Mouse (Mus musculus): ENCODE results near the gene Lama5.
"Not testable (repeated sequence)": the region's sequence is repeated elsewhere in the genome, so short reads cannot be mapped to it uniquely, and the experiment has no call there.

Gene Lama5

GRCm38 (mm10) chr2:180197323-180198037, 28.2 kb downstream of the Lama5 start:
- DNase-seq (ENCODE audit: extremely low spot score), result no peak

DNA sequence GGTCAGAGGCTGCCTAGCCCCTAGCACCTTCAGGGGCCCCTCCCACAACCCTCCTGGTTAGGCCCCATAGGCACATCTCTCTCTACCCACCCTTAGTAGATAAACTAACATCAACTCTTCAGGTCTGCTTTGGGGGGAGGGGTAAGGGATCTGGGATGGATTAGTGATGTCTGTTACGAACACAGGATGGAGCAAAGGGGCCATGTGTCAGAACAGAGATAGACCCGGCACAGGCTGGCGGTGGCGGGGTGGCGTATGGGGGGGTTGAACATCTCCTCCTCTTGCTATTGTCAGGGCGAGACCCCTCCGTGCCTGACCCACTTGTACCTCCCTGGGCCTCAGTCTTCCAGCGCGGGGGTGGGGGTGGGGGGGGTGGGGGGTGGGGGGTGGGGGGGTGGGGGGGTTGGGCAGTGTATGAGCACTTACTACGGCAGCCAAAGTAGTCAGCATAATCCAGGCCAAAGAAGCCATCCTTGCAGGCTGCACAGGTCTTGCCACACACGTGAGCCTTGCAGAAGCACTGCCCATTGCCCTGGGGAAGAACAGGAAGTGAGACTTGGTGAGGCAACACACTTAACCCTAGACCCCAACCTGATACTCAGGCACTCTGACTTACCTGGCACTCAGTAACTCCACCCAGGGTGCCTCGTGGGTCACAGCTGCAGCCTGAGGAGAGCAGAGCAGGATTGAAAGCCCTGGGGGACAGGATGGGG, 28.9 kb downstream of the Lama5 start:
- DNase-seq (ENCODE audit: extremely low spot score), result no peak

GRCm38 (mm10) chr2:180187362-180187761, 38.3 kb downstream of the Lama5 start:
- DNase-seq (ENCODE audit: extremely low spot score), result no peak

DNA sequence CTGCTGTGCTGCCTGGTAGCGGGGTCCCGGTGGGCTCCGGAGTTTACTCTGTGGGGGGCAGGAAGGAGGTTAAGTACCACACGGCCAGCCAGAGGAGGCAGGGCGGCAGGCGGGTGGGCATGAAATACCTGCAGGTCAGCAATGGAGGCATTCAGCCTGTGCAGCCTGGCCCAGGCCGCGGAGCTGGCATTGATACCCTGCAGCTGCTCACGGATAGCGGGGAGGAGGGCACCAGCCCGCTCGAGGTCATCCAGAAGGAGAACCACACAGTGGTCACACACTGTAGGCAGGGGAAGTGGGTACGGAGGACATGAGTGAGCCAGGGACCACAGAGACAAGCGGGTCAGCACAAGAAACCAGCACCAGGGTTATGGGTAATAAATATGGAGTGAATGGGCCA, 40.0 kb downstream of the Lama5 start:
- DNase-seq (ENCODE audit: extremely low spot score), result no peak

DNA sequence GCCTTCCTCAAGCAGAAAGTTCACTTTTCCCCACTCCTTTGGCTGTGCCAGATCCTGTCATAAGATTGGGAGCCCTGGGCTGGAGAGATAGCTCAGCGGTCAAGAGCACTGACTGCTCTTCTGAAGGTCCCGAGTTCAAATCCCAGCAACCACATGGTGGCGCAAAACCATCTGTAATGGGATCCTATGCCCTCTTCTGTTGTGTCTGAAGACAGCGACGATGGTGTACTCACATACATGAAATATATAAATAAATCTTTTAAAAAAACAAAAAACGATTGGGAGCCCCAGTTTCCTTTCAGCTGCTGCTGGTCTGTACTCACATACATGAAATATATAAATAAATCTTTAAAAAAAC, 40.9 kb downstream of the Lama5 start:
- DNase-seq (ENCODE audit: extremely low spot score), result no peak

GRCm38 (mm10) chr2:180184011-180184751, 41.5 kb downstream of the Lama5 start:
- no peak for DNase-seq (ENCODE audit: extremely low spot score)

- no peak for DNase-seq (ENCODE audit: extremely low spot score)
These were observed 44.1 kb downstream of the Lama5 start for GRCm38 (mm10) chr2:180181542-180181941.

- no peak for DNase-seq (ENCODE audit: extremely low spot score)
These were observed 49.9 kb downstream of the Lama5 start for GRCm38 (mm10) chr2:180175725-180176124.

DNA sequence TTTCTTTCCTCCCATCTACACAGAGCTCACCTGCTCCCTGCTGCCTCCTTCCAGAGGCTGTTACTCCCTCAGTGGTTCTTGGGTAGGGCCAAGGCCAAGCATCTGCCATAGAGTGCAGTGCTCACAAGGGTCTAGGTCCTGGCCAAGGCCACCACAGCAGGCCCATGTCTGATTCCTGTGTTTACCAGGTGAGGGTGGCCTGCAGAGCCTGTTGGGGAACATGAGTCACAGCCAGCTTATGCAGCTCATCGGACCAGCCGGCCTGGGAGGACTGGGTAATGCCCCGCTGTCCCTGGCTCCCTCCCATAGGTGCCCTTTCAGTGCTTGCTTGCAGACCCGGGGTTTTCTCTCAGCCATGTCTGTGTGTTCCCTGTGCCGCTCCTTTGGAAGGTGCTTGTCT, 51.5 kb downstream of the Lama5 start:
- DNase-seq (ENCODE audit: extremely low spot score), result no peak

- DNase-seq (ENCODE audit: extremely low spot score), result not testable (repeated sequence)
These were observed 51.9 kb downstream of the Lama5 start for GRCm38 (mm10) chr2:180173711-180174110.

DNA sequence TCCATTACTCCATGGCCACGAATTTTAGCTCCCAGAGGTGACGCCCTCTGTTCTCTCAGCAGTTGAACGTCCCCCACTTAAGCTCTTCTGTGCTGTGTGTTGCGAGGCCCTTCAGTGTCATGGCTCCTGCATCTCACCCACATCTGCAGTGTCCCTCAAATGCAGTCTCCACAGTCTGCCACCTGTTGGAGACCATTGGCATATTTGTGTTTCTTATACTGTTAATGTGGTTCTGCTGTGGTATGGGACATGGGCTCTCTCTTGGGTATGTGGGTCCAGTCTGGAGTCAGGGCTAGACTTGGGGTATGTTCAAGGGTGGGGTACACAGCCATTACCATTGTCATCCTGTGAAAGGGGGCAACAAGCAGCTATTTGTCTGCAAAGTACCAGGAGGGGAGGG, 52.5 kb downstream of the Lama5 start:
- no peak for DNase-seq (ENCODE audit: extremely low spot score)

- no peak for DNase-seq (ENCODE audit: extremely low spot score)
These were observed 53.5 kb downstream of the Lama5 start for GRCm38 (mm10) chr2:180172152-180172551.

DNA sequence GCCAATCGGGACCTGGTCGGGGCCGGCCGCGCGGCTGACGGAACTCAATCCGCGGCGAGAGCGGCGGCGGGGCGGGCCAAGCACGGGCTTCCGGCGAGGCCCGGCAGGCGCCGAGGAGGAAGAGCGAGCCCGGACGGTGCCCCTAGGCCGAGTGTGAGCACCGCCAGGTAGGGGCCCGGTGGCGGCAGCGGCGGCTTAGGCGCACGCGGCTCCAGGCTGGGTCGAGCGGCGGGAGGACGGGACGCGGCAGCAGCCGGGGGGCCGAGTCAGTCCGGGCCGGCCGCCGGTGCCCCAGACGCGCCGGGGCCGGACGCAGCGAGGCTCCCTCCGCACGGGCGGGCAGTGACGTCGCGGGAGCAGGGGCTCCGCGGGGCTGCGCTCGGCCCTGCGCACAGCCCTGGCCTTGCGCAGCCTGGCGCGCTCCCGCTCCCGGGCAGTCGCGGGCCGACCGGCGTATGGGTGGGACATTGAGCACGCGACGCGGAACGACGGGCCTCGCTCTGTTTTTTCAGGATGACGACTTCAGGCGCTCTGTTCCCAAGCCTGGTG, 54.1 kb downstream of the Lama5 start:
- no peak for DNase-seq (ENCODE audit: extremely low spot score)

DNA sequence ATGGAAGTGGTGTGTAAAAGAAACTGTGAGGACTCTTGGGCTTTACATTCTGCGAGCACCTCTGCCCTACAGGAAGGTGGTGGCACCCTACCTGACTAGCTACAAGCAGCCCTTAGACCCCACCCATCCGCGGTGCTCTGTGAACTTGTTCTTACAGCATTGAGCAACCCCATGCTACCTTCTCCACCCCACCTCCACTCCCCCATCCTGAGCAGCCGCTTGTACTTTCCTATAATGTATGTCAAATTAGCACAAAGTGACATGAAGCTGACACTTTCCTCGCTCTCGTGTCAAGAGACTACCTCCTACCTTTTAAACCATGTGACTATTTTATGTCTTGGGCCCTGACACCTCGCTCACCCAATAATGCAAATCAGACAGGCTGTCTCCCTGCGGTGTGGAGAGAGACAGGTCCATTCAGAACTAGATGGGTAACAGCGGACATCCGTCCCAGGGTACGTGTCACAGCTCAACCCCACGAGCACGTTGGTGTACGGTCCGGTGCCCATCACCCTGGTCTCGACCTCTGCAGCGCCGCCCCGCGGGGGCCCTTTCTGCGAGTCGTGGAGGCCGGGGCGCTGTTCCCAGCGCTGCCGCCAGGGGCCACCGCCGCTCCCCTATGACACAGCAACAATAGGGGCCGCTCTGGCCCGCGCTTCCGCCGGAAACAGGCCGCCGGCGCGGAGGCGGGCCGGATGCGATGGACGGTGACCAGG, 54.7 kb downstream of the Lama5 start, which contains the start of gene Adrm1:
Adrm1 (plus strand) TSS at position 680 of the 716 bp plus-strand sequence.
- DNase-seq (ENCODE audit: extremely low spot score), result peak; percentile 98

DNA sequence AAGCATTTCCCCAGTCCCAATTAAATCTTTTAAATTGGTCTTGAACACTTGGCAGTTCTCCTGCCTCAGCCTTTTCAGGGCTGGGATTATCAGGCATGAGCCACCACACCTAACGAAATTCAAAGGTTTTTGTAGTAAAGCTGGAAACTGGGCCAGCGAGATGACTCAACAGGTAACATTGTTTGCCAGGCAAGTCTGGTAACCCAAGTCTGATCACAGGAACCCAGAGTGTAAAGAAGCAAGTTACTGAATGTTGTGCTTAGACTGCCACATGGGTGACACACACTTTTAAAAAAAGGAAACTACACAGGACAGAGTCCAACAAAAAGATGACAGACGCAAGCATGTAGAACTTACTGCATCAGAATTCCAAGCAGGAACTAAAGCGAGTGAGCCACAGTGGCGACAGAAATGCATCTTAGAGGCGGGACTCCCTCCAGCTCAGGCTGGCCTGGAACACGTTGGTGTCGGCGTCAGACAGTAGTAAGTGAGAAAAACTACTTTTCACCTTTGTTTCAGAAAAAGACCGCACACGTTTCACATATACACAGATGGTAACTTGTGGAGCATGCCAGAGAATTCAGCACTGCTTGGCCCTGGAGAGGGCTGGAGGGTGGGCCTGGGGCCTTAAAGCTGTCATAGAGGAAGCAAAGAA, 55.4 kb downstream of the Lama5 start:
- DNase-seq (ENCODE audit: extremely low spot score), result no peak

DNA sequence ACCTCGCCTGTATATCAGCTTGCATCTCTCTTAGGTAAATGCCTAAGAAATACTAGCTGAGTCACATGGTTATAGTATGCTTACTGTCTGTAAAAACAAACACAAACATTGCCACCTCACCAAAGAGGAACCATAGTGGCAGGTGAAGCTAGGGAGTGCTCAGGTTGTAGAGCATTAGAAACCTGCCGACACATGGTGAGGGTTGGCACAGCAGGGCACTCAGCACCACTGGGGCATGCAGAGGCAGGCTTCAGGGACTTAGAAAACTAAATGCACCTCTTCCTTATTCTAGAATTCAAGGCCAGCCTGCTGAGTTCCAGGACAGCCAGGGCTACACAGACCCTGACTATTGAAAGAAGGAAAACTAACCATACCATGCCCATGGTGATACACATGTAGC, 58.8 kb downstream of the Lama5 start:
- no peak for DNase-seq (ENCODE audit: extremely low spot score)

- DNase-seq (ENCODE audit: extremely low spot score), result no peak
These were observed 59.8 kb downstream of the Lama5 start for GRCm38 (mm10) chr2:180165855-180166254.

GRCm38 (mm10) chr2:180158627-180159026, 67.0 kb downstream of the Lama5 start:
- DNase-seq (ENCODE audit: extremely low spot score), result no peak

GRCm38 (mm10) chr2:180154796-180155195, 70.9 kb downstream of the Lama5 start:
- no peak for DNase-seq (ENCODE audit: extremely low spot score)

DNA sequence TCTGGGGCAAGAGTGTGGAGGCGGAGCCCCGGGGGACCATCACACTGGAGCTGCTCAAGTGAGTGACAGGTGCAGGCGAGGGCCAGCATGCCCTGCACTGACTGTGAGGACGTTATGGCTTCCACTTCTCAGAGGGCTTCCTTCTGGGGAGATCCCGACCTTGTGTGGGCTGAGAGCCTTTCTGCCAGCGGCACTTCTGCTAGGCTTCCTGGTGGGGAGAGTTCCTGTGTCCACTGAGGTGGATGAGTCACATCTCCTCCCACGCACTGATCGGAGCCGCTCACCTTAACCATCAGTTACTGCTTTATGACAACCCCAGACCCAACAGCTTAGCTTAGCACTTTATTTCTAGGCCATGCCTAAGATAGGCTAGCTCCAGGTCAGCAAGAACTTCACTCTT, 77.1 kb downstream of the Lama5 start:
- DNase-seq (ENCODE audit: extremely low spot score), result no peak

DNA sequence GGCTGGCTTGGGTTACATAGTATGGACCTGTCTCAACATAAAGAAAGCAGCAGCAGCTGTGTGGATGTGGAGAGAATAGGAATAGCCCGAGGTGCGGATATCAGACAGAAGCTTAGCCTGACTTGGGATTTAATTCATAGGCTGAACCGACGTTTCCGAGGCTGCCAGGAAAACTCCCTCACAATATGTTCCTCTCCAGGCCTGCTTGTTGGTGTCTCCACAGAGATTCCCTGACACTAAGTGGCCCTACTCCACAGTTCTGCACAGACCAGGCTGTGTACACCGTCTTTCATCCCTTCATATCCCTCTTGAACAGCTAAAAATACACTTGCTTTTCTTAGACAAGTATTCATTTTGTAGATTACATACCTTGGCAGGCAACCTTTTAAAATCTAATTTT, 78.3 kb downstream of the Lama5 start:
- no peak for DNase-seq (ENCODE audit: extremely low spot score)
